Mouse (Mus musculus): ENCODE measurements around the gene Ddhd1. TPM values are rescaled to one million over a fixed set of nuclear protein-coding genes. Genes with fewer than 3 reads are reported as not detected.

Ddhd1 gene
- polyA plus RNA-seq, 1 experiment from 2014 or later: 23.7 TPM

- Histone ChIP-seq H3K4me2 (ENCODE audit: low read length) (no peak overlapping the region), H3K4me1 (ENCODE audit: control insufficient read depth, insufficient read depth, low read length) (peaks cover 12% of the 10 kb centered on the region)
Observed at GRCm38 (mm10) chr14:45648999-45649818, 8.7 kb downstream of the Ddhd1 start.

GRCm38 (mm10) chr14:45648144-45648543 lies 9.8 kb downstream of the Ddhd1 start:
- Histone ChIP-seq H3K4me1 (ENCODE audit: control insufficient read depth, insufficient read depth, low read length) (peaks cover 20% of the 10 kb centered on the region), H3K27ac (replicated peaks; ENCODE audit: low read depth, low read length) (no peak overlapping the region)
- DNase-seq: no peak

More at GRCm38 (mm10) chr14:45648999-45649818, 8.7 kb downstream of the Ddhd1 start:
- Histone ChIP-seq H3K9me3 (ENCODE audit: control insufficient read depth, low read length) (no peaks in the 10 kb centered on the region), H3K36me3 (ENCODE audit: control insufficient read depth, insufficient read depth, low read length) (no peaks in the 10 kb centered on the region), H3K9ac (replicated peaks; ENCODE audit: low read length) (no peak overlapping the region), H3K27ac (replicated peaks; ENCODE audit: low read depth, low read length) (peak overlapping the region; percentile 17; the same call in 1 of the 2 replicates), H3K4me3 (replicated peaks; ENCODE audit: low read depth, low read length) (no peak overlapping the region), H3K27me3 (ENCODE audit: control insufficient read depth, insufficient read depth, low read length) (no peaks in the 10 kb centered on the region)
- ATAC-seq (ENCODE audit: low FRiP score, low TSS enrichment) (no peak), DNase-seq (no peak)
- WGBS: 37% methylated on average over 11 of the region's 11 CpGs

GRCm38 (mm10) chr14:45647632-45648031 lies 10.3 kb downstream of the Ddhd1 start:
- Histone ChIP-seq H3K4me1 (ENCODE audit: control insufficient read depth, insufficient read depth, low read length) (peaks cover 19% of the 10 kb centered on the region), H3K36me3 (ENCODE audit: control insufficient read depth, insufficient read depth, low read length) (no peaks in the 10 kb centered on the region), H3K9me3 (ENCODE audit: control insufficient read depth, low read length) (no peaks in the 10 kb centered on the region), H3K27ac (replicated peaks; ENCODE audit: low read depth, low read length) (no peak overlapping the region), H3K9ac (replicated peaks; ENCODE audit: low read length) (no peak overlapping the region), H3K27me3 (ENCODE audit: control insufficient read depth, insufficient read depth, low read length) (no peaks in the 10 kb centered on the region), H3K4me2 (ENCODE audit: low read length) (no peak overlapping the region), H3K4me3 (replicated peaks; ENCODE audit: low read depth, low read length) (no peak overlapping the region)
- ATAC-seq (ENCODE audit: low FRiP score, low TSS enrichment) (no peak), DNase-seq (no peak)
- WGBS: 93% methylated on average over 11 of the region's 11 CpGs

More at GRCm38 (mm10) chr14:45648144-45648543, 9.8 kb downstream of the Ddhd1 start:
- H3K9me3 ChIP-seq (ENCODE audit: control insufficient read depth, low read length): no peaks in the 10 kb centered on the region
- H3K4me2 ChIP-seq (ENCODE audit: low read length): no peak overlapping the region
- no peaks in the 10 kb centered on the region for H3K27me3 ChIP-seq (ENCODE audit: control insufficient read depth, insufficient read depth, low read length)
- WGBS: 84% methylated on average over 3 of the region's 3 CpGs
- no peak overlapping the region for H3K9ac ChIP-seq (replicated peaks; ENCODE audit: low read length)
- no peak overlapping the region for H3K4me3 ChIP-seq (replicated peaks; ENCODE audit: low read depth, low read length)
- H3K36me3 ChIP-seq (ENCODE audit: control insufficient read depth, insufficient read depth, low read length): no peaks in the 10 kb centered on the region
- ATAC-seq (ENCODE audit: low FRiP score, low TSS enrichment): no peak

GRCm38 (mm10) chr14:45647175-45647574 lies 10.8 kb downstream of the Ddhd1 start:
- Histone ChIP-seq H3K4me3 (replicated peaks; ENCODE audit: low read depth, low read length) (no peak overlapping the region), H3K27ac (replicated peaks; ENCODE audit: low read depth, low read length) (no peak overlapping the region), H3K27me3 (ENCODE audit: control insufficient read depth, insufficient read depth, low read length) (no peaks in the 10 kb centered on the region), H3K4me1 (ENCODE audit: control insufficient read depth, insufficient read depth, low read length) (peaks cover 20% of the 10 kb centered on the region), H3K4me2 (ENCODE audit: low read length) (no peak overlapping the region), H3K36me3 (ENCODE audit: control insufficient read depth, insufficient read depth, low read length) (no peaks in the 10 kb centered on the region), H3K9ac (replicated peaks; ENCODE audit: low read length) (no peak overlapping the region), H3K9me3 (ENCODE audit: control insufficient read depth, low read length) (no peaks in the 10 kb centered on the region)
- no peak for ATAC-seq (ENCODE audit: low FRiP score, low TSS enrichment)
- no peak for DNase-seq
- WGBS: 84% methylated on average over 7 of the region's 7 CpGs

- H3K9ac ChIP-seq (replicated peaks; ENCODE audit: low read length): no peak overlapping the region
- H3K4me3 ChIP-seq (replicated peaks; ENCODE audit: low read depth, low read length): no peak overlapping the region
- no peaks in the 10 kb centered on the region for H3K36me3 ChIP-seq (ENCODE audit: control insufficient read depth, insufficient read depth, low read length)
- H3K4me1 ChIP-seq (ENCODE audit: control insufficient read depth, insufficient read depth, low read length): peaks cover 26% of the 10 kb centered on the region
- H3K27ac ChIP-seq (replicated peaks; ENCODE audit: low read depth, low read length): no peak overlapping the region
- H3K4me2 ChIP-seq (ENCODE audit: low read length): no peak overlapping the region
- no peaks in the 10 kb centered on the region for H3K9me3 ChIP-seq (ENCODE audit: control insufficient read depth, low read length)
- WGBS: 63% methylated on average over 1 of the region's 1 CpGs
- ATAC-seq (ENCODE audit: low FRiP score, low TSS enrichment) (no peak), DNase-seq (no peak)
- H3K27me3 ChIP-seq (ENCODE audit: control insufficient read depth, insufficient read depth, low read length): no peaks in the 10 kb centered on the region
Observed at GRCm38 (mm10) chr14:45644786-45645185, 13.2 kb downstream of the Ddhd1 start.

- Histone ChIP-seq H3K9ac (replicated peaks; ENCODE audit: low read length) (no peak overlapping the region; the same call in 1 of the 2 replicates), H3K36me3 (ENCODE audit: control insufficient read depth, insufficient read depth, low read length) (no peaks in the 10 kb centered on the region), H3K27ac (replicated peaks; ENCODE audit: low read depth, low read length) (peak overlapping the region; percentile 39), H3K4me3 (replicated peaks; ENCODE audit: low read depth, low read length) (no peak overlapping the region), H3K4me2 (ENCODE audit: low read length) (peak overlapping the region; percentile 39), H3K9me3 (ENCODE audit: control insufficient read depth, low read length) (no peaks in the 10 kb centered on the region), H3K27me3 (ENCODE audit: control insufficient read depth, insufficient read depth, low read length) (no peaks in the 10 kb centered on the region), H3K4me1 (ENCODE audit: control insufficient read depth, insufficient read depth, low read length) (peaks cover 22% of the 10 kb centered on the region)
- peak; percentile 49 for DNase-seq
- 29% methylated on average over 7 of the region's 7 CpGs for WGBS
- no peak for ATAC-seq (ENCODE audit: low FRiP score, low TSS enrichment)
Observed at GRCm38 (mm10) chr14:45644202-45644601, 13.7 kb downstream of the Ddhd1 start.

- Histone ChIP-seq H3K4me3 (replicated peaks; ENCODE audit: low read depth, low read length) (no peak overlapping the region), H3K9me3 (ENCODE audit: control insufficient read depth, low read length) (no peaks in the 10 kb centered on the region), H3K4me2 (ENCODE audit: low read length) (peak overlapping the region; percentile 39), H3K9ac (replicated peaks; ENCODE audit: low read length) (no peak overlapping the region), H3K27me3 (ENCODE audit: control insufficient read depth, insufficient read depth, low read length) (no peaks in the 10 kb centered on the region), H3K4me1 (ENCODE audit: control insufficient read depth, insufficient read depth, low read length) (peaks cover 20% of the 10 kb centered on the region), H3K36me3 (ENCODE audit: control insufficient read depth, insufficient read depth, low read length) (no peaks in the 10 kb centered on the region), H3K27ac (replicated peaks; ENCODE audit: low read depth, low read length) (peak overlapping the region; percentile 39)
- ATAC-seq (ENCODE audit: low FRiP score, low TSS enrichment) (peak; percentile 62), DNase-seq (peak; percentile 73)
- WGBS: 6% methylated on average over 3 of the region's 3 CpGs
Observed at GRCm38 (mm10) chr14:45643461-45643860, 14.5 kb downstream of the Ddhd1 start.

- no peak for DNase-seq
- H3K27me3 ChIP-seq (ENCODE audit: control insufficient read depth, insufficient read depth, low read length): no peaks in the 10 kb centered on the region
- H3K4me1 ChIP-seq (ENCODE audit: control insufficient read depth, insufficient read depth, low read length): peaks cover 20% of the 10 kb centered on the region
- no peaks in the 10 kb centered on the region for H3K36me3 ChIP-seq (ENCODE audit: control insufficient read depth, insufficient read depth, low read length)
- WGBS: 38% methylated on average over 5 of the region's 5 CpGs
- H3K9me3 ChIP-seq (ENCODE audit: control insufficient read depth, low read length): no peaks in the 10 kb centered on the region
- H3K9ac ChIP-seq (replicated peaks; ENCODE audit: low read length): no peak overlapping the region
- H3K4me2 ChIP-seq (ENCODE audit: low read length): no peak overlapping the region
- no peak for ATAC-seq (ENCODE audit: low FRiP score, low TSS enrichment)
- H3K4me3 ChIP-seq (replicated peaks; ENCODE audit: low read depth, low read length): no peak overlapping the region
- no peak overlapping the region for H3K27ac ChIP-seq (replicated peaks; ENCODE audit: low read depth, low read length)
Observed at GRCm38 (mm10) chr14:45642795-45643194, 15.1 kb downstream of the Ddhd1 start.

- no peak overlapping the region for H3K4me2 ChIP-seq (ENCODE audit: low read length)
- no peaks in the 10 kb centered on the region for H3K9me3 ChIP-seq (ENCODE audit: control insufficient read depth, low read length)
- H3K27ac ChIP-seq (replicated peaks; ENCODE audit: low read depth, low read length): peak overlapping the region; percentile 55
- no peak overlapping the region for H3K9ac ChIP-seq (replicated peaks; ENCODE audit: low read length)
- WGBS: 79% methylated on average over 9 of the region's 9 CpGs
- peaks cover 20% of the 10 kb centered on the region for H3K4me1 ChIP-seq (ENCODE audit: control insufficient read depth, insufficient read depth, low read length)
- H3K27me3 ChIP-seq (ENCODE audit: control insufficient read depth, insufficient read depth, low read length): no peaks in the 10 kb centered on the region
- no peak for ATAC-seq (ENCODE audit: low FRiP score, low TSS enrichment)
- DNase-seq: no peak
- H3K36me3 ChIP-seq (ENCODE audit: control insufficient read depth, insufficient read depth, low read length): no peaks in the 10 kb centered on the region
- H3K4me3 ChIP-seq (replicated peaks; ENCODE audit: low read depth, low read length): no peak overlapping the region
Observed at GRCm38 (mm10) chr14:45642217-45642616, 15.7 kb downstream of the Ddhd1 start.
